Mouse (Mus musculus): ENCODE measurements around the gene Abcg8.

Abcg8 gene

DNA sequence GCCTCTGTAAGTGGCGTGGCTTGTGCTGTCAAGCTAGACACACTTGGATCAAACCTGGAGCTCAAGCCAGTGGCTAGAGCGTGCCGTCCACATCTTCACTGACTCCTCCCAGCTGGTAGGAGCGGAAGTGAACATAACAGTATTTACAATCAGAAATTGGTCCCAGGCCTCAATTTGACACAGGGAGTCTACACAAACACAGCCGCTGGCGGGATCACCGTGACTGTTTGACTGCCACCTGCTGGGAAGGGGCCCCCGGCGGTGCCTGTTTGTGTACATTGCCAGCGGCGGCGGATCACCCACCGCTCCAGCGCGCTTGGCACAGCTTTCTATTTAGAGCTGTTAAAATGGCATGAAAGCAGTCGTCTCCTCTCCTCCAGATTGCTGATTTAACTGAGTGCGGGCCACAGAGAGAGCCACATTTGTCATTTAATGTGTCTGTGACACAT lies 33.3 kb downstream of the Abcg8 start:
- no peak for DNase-seq (ENCODE audit: low spot score)

DNA sequence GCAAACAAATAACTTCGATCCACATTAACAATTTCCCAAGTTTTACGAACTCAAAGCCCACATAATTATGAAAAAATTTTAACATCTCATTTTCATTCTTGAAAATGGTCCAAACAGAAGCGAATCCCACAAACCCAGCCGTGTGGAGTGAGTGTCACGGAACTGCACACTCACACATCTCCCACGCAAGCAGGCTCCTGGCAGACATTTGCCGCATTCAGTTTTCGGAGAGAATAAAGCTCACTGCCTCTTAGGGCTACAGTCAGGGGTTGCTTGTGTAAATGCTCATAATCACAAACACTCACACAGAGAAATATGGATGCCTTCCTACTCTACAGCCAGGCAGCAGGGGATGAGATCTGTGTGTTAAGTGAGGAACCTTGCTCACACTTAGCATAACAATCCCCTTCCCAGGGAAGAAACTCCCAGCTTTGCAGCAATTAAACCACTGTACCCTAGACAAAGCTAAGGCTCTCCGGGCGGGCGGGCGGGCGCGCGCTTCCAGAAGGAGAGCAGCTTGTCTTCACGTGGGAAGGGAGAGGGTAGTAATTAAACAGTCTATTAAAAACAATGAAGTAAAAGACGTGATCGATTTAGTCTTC lies 37.6 kb downstream of the Abcg8 start:
- DNase-seq (ENCODE audit: low spot score), result no peak

DNA sequence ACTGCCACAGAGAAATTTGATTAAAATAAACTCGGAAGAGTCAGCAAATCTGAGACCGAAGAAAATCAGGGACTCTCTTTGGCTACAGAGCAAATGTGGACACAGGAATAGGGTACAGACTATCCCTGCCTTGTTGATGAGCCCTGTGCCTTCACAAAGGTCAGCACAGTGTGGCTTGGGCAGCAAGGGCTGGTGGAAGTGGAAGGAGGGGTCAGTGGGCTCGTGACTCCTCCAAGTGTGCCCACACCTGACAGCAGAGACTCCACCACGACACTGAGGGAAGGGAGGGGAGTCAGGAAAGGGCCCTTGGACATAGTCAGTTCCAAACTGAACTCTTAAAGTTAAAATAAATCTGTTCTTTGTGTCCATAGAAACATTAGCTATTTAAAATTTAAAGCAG lies 38.8 kb downstream of the Abcg8 start:
- no peak for DNase-seq (ENCODE audit: low spot score)

DNA sequence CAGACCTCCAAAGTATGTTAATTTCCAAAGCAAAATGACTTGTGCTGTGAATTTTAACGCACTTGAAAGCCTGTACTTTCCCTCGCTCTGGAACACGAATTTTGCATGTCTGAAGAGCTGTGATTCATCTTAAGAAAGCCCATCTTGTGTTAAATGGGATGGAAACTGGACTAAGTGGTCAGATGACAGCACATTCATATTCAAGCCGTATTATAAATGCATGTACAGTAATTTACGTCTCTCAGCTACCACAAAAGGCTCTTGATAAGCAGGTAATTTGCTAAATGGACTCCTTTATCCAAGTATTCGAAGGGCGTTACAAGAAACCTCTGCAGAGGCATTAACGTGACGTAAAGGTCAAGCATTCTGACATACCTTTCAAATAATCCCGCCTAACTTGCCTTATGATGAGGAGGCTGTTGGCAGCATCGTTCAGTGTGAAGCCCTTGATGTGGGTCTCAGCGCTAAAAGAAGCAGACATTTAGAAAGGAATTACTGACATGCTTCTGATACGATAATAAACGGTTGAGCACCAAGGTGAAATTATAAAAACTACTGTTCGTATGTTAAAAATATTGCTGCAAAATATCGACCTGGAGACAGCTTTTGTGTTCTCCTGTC lies 40.3 kb downstream of the Abcg8 start:
- DNase-seq (ENCODE audit: low spot score), result no peak

- DNase-seq (ENCODE audit: low spot score), result no peak
Observed at GRCm38 (mm10) chr17:84717416-84717815, 41.3 kb downstream of the Abcg8 start.

DNA sequence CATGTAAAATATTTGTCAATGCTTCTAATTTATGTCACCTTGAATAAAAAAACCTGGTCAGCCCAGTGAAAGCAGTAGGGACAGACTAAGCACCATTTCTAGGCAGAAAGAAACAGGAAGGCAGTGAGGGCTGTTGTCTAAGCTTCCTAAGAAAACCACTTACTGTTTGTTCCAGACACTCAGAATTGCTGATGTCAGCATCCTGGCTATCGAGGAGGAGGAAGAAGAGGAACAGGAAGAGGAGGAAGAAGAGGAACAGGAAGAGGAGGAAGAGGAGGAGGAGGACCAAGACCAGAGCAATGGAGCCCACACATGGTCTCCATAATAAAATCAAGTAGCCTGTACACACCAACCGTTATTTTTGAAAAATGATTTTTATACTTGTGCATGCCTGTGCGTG lies 43.0 kb downstream of the Abcg8 start:
- DNase-seq (ENCODE audit: low spot score), result no peak

GRCm38 (mm10) chr17:84724028-84724427 lies 47.9 kb downstream of the Abcg8 start:
- no peak for DNase-seq (ENCODE audit: low spot score)

GRCm38 (mm10) chr17:84725163-84725562 lies 49.1 kb downstream of the Abcg8 start:
- no peak for DNase-seq (ENCODE audit: low spot score)

DNA sequence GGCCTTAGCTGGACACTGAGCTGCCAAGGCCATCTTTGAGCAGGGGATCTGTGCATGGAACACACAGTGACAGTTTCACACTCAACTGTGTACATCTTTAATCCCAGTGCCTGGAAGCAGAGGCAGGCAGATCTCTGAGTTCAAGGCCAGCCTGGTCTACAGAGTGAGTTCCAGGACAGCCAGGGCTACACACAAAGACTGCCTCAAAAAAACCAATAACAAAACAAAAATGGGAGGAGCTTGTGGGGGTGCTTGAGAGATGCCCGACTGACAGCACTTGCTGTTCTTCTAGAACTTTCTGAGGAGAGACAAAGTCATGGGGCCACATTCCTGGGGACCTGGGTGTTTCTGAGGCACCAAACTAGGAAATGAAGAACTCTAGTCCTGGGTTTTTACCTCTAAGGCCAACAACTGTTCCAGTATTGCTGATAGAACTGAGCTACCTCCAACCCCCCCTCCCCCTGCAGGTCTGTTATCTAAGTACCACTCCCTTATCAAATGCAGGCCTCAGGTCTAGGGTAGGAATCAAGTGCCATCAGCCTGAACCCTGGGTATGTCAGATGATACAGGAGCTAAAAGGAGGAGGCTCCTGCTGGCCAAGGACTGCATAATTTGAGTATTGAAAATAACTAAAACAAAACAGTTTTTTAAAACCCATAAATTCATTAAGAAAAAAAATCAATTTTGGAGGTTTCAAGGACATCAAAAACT lies 52.3 kb downstream of the Abcg8 start:
- DNase-seq (ENCODE audit: low spot score), result no peak

GRCm38 (mm10) chr17:84729140-84729539 lies 53.0 kb downstream of the Abcg8 start:
- DNase-seq (ENCODE audit: low spot score), result no peak

- DNase-seq (ENCODE audit: low spot score), result no peak
Observed at GRCm38 (mm10) chr17:84731361-84731760, 55.3 kb downstream of the Abcg8 start.

DNA sequence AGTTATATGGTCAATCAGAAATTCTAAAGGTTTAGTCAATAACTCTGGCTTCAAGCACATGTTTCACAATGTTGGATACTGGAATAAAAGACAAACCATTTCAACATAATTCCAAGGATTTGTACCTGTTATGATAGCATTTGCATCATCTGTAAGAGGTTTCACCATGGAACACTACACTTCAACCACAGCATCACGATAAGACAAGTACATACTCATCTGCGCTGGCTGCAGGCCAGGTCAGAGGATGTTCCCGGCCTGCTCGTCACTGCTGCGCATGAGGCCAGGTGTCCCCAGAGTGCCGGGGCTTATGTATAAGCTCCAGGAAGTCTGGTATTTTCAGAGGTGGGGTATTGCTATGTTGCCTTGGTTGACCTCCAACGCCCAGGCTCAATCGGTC lies 56.5 kb downstream of the Abcg8 start:
- no peak for DNase-seq (ENCODE audit: low spot score)

GRCm38 (mm10) chr17:84736719-84737118 lies 60.6 kb downstream of the Abcg8 start:
- DNase-seq (ENCODE audit: low spot score), result no peak

DNA sequence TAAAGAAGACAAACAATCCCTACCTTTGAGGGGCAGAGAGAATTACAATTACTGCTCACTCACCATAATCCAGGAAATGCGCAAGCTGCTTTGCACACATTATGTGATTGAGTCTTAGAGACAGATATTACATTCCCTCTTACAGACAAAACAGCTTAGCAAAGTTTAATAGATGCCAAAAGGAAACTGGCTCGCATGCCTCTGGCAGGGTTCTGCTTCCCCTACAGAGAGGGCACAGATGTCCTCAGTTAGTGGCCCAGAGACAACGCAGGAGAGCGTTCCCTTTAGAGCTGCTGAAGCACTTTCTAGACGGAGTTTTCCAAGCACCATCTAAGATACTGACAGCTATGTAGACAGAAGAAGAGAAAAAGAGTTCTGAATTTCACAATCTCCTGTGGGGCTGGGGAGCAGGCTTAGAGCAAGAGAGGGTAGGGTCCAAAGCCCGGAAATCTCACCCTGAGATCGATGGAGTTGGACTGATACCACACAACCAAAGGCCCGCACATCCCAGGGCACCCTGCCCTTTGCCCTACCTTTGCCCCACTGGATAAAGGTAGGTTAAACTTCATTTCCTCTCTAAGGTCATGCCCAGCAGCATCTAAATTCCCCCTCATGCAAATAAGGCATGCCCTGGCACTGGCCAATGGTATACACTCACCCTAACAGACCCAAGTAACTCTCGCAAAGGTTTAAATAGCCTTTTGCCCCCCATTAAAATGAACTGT lies 62.1 kb downstream of the Abcg8 start:
- DNase-seq (ENCODE audit: low spot score), result no peak

DNA sequence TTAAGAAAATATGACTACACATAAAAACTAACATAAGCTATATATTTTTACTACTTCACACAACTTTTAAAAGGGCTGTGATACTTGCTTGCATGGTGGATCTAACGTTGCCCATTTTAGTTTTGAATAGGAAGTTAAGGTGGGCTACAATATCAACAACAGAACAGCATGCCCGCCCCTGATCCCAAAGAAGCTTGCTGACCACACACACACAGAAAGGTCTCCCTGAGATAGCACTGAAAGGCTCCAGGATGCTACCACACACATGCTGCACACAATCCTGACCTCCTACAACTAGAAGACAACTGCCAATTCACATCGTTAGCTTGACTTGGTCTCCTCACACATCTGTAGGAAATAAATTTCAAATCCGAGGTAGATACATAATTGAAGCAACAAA lies 68.2 kb downstream of the Abcg8 start:
- DNase-seq (ENCODE audit: low spot score), result no peak

- DNase-seq (ENCODE audit: low spot score), result no peak
Observed at GRCm38 (mm10) chr17:84745001-84745400, 68.9 kb downstream of the Abcg8 start.

DNA sequence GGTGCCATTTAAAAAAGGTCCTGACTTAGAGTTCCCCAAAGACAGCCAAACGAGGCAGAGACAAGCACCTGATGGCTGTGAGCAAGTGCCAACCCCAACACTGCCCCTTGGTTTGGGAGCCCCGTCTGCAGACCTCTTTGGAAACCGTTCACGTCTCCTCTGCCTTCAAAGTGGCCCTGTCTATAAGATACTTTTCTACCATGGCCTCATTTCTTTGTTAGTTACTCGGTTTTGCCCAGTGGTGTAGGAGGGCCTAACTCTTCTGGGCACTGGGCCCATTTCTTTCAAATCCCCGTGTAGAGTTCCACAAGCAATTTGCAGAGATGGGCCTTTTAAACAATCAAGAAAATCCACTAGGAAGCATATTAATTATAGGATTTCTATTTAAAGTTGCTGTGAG lies 71.1 kb downstream of the Abcg8 start:
- no peak for DNase-seq (ENCODE audit: low spot score)

- no peak for DNase-seq (ENCODE audit: low spot score)
Observed at GRCm38 (mm10) chr17:84748152-84748682, 72.1 kb downstream of the Abcg8 start.

- no peak for DNase-seq (ENCODE audit: low spot score)
Observed at GRCm38 (mm10) chr17:84749297-84749696, 73.2 kb downstream of the Abcg8 start.

Data from ovary, postnatal 14 days (tissue).